Mouse (Mus musculus) ZHBTc4 (cell line): ENCODE data around the gene Ncbp2.

Experiments
- DNase-seq: peaks from one replicate; pipeline ENCODE4 v3.0.0-alpha.2; 2011; ENCODE audit warnings: low read depth, low spot score

Ncbp2 gene

DNA sequence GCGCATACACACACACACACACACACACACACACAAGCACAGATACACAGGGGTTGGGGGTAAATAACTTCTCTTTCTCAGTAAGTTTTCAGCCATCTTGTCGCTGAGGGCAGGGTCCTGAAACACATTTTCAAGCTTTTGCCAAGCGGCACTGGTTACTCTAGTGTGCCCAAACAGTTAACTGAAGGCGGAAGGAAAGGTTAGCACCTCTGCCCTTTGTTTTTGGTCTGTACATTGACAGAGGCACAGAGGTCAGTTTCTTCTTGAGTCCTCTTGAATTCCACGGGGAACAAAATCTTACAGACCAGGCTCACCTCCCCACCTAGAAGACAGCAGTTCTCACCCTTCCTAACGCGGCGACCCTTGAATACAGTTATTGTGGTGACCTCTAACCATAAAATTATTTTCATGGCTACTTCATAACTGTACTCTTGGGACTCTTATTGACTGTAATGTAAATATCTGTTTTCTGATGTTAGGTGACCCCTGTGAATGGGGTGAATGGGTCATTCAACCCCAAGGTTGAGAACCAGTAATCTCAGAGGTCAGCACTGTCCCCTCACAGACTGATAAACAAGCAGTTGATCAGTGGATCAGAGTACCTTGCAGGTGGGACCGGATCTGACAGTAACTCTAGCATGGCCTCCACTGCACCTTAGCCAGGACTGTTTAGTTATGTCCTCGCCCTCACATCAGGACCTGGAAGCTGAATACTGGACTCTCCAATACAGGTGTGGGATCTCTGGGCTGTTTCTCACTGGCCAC is 60.4 kb downstream of the Ncbp2 start:
- no peak for DNase-seq

DNA sequence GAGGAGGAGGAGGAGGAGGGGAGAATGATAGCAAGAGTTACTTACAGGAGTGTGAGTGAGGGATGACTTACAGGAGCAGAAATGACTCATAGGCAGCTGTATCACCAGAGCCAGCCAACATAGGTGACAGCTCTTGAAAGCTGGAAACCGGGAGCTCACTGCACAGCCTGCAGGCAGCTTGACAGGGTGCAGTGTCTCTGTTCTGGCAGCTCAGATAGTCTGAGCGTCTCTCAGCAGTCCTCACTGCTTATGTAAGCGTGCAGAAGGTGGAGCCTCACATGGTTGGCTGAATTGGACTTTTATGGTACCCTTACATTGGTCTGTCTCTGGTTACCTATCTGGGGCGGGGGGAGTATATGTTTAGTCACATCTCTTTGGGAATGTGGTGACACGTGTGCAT is 61.6 kb downstream of the Ncbp2 start:
- DNase-seq = peak; percentile 31

DNA sequence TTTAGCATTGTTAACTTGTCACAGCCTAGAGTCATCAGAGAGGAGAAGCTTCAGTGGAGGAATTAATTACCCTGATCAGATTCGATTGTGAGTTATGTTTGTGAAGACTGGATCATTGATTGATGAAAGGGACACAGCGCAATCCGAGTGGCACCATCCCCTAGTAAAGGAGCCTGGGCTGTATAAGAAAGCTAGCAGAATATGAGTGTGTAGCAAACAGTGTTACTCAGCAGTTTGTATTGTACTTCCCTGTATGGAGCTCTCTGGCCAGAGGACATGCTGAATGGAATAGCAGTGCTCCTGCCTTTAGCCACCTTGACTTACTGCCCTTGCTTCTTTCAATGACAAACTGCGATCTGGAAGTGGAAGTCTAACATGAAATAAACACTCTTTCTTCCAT is 62.0 kb downstream of the Ncbp2 start:
- DNase-seq = no peak
